Mouse (Mus musculus) mouse trophoblast stem cell (cell line): ENCODE measurements at regions not wholly inside any gene's neighbourhood (a gene's known extent, or its start where the extent isn't known, plus 50 kb on each side); places are given as distances from the start of the nearest gene placed in this dataset.

ENCODE experiments used
- in situ Hi-C, 2 experiments: fragments of 300-500 bp; cut with MseI, MboI; formaldehyde crosslinking; loops; 2 replicates in 1 of 2; 3 replicates in 1 of 2; pipeline ENCODE4 v1.15.1; 2025

GRCm38 (mm10) chr13:101017041-101017440 lies 183.8 kb upstream of the Slc30a5 start:
- in situ Hi-C loops, result no loop called here

DNA sequence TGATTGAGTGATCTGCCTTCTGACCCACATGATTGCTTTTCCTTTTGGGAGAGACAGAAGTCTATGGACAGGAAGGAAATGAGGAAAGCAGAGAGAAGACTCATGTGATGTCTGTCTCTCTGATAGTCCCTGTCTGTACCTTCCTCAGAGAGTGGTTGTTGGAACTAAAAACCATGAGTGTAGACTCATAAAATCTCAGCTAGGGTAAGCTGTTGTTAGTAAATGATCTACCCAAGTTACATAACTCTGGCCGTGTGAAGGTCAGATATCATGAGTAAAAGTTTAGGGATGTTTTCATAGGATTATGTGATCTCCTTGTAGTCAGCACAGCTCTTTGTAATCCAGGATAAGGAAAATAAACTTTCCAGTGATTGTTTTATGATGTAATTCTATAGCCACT lies 183.0 kb upstream of the Slc30a5 start:
- in situ Hi-C loops, result no loop called here

DNA sequence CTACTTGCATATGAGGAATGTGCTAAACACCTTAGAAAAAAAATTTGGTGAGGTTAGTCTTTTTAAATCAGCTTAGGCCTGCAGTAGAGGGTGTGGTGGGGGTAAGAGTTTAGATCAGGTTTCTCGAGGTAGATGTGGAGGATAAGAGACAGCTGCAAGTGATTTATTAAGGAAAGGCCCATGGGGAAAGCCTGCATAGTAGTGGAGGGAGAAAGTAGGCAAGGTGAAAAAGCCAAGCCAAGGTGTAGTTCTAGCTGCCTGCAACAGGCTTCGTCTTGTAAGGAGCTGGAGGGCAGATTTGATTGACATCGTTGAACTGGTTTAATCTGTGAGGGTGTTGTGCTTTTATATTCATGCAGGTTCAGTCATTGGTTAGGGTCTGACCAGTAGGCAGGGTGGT lies 182.2 kb upstream of the Slc30a5 start:
- in situ Hi-C loops, result no loop called here

DNA sequence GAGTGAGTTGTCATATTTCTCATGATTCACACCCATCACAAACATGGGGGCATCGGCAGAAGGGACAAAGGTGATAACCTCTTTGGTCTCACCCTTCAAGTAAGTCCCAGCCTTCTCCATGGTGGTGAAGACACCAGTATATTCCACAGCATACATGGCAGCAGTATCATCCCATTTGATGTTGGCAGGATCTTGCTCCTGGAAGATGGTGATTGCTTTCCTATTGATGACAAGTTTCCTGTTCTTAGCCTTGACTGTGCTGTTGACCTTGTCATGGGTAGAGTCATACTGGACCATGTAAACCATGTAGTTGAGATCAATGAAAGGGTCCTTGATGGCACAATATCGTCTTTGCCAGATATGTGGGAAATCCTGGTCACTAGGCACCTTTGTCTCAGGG lies 180.4 kb upstream of the Slc30a5 start:
- in situ Hi-C loops, result no loop called here

GRCm38 (mm10) chr13:100990646-100991045 lies 157.4 kb upstream of the Slc30a5 start:
- in situ Hi-C loops, result no loop called here

GRCm38 (mm10) chr13:100988671-100989531 lies 155.7 kb upstream of the Slc30a5 start:
- in situ Hi-C loops, result no loop called here

- in situ Hi-C loops, result no loop called here
Measured at GRCm38 (mm10) chr13:100988116-100988515, 154.9 kb upstream of the Slc30a5 start.

DNA sequence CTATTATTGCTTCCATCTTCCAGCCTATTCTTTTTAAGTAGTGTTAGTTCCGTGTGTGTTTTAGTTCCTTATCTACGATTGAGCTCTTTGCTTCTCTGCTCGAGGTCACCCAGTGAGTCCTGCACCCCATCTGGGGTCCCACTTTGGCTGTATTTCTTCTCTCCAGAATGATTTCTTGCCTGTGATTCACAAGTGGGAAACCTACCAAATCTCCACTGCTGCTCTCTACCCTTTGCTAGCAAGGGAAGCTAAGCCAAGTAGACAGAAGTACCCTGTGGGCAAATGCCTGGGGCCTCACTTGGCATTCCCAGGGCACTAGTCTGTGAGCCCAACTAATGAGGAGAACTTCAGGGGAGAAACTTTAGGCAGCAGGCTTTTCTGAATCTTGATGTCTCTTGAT lies 142.5 kb upstream of the Slc30a5 start:
- in situ Hi-C loops, result no loop called here

DNA sequence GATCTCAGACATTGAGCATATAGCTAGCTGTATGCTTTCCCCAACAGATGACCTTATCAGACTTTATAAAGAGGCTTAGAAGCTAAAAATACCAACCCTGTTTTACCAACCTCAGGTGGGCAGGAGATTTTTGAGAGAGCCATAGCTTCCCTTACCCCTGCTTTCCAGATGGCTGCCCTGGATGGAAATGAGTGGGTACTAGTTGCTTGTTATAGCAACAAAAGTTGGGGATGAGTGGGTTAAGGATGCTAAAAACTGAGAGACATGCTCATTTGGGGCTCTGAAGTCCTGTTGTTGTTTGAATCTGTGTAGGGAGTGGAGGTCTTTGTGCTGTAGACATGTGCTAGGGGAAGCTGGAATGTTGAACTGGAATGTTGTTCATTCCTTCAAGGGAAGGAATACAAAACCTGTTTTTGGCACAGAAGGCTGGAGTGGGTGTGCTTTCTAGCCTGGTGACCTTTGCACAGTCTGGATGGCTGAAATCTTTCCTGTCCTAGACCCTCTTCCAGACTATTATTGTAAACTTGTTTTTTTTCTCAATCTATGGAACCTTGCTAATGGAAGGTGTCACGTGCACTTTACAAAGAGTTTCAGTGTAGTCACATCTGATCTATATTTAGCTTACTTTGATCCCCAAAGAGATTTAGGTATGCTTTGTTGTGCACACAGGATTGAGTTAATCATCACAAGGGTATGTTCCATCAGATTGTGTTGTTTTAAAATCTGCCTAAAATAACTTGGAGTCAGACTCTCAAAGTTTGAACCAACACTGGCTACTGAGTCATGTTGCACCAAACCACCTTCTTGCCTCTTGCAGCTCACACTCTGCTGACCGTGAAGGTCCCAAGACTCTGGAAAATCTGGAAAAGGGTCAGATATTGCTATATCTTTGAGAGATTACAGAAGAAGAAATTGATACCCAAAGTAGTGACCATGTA lies 138.1 kb upstream of the Slc30a5 start:
- in situ Hi-C loops, result no loop called here

DNA sequence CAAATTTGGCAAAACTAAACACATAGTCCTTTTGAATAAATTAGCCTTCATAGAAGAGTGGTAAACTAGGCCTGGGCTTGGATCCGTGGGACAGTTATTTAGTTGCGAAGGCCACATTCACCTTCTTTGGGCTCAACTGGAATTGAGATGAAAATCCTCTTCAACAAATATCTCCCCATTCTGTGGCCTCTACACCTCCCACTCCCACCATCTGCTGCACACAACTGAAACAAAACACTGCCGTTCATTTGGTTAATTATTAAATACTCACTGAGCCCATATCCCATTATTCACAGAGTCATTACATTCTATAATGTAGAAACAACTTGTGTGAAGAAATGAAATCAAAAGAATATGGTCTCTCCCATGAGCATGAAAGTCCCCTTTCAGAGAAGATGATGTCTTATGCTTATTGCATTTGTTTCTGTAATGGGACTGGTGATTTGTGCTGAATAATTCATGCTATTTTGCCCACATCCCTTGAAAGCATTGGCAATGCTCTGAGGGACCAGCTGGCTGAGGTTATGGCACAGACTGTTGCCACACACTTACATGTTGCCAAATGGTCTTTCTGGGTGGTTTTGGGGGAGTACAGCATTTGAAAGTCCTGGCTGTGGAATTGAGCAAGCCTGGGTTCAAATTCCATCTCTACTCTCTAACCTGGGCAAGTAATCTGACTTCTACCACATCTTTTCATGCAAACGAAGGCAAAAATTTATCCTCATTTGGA lies 129.7 kb upstream of the Slc30a5 start:
- in situ Hi-C loops, result no loop called here

DNA sequence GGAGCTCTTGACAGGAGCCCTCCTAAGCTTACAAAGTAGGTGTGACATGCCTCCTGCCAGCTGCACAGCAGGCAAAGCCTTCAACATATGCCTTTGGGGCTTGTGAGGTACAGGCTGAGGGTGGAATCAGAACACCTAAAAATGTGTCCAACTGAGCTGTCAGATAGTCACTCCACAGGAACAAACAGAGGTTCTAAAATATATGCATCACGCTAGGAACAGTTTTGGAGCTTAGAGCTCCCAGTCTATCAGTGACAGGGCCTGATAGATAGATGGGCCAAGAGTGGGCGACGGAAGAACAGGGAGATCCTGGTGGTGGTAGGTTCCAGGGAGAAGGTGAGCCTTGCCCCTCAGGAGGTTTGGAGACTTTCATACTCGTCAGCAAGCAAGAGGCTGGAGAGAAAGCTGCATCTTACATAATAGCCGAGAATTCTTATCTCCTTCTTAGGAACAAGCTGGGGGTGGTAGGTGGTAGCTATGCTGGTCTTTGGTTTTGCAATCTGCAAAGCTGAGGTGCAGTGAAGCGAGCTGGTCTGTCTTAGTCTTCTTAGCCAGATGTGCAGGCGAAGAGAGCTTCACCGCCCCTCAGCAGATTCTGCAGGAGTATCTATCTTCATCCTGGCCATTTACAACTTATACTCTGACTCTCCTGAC lies 121.5 kb upstream of the Slc30a5 start:
- in situ Hi-C loops, result no loop called here

- in situ Hi-C loops, result no loop called here
Measured at GRCm38 (mm10) chr13:100954106-100954505, 120.9 kb upstream of the Slc30a5 start.

- in situ Hi-C loops, result no loop called here
Measured at GRCm38 (mm10) chr13:100951185-100951508, 117.9 kb upstream of the Slc30a5 start.

- in situ Hi-C loops, result no loop called here
Measured at GRCm38 (mm10) chr13:100950348-100951184, 117.3 kb upstream of the Slc30a5 start.

- in situ Hi-C loops, result no loop called here
Measured at GRCm38 (mm10) chr13:100943206-100943848, 110.1 kb upstream of the Slc30a5 start.

DNA sequence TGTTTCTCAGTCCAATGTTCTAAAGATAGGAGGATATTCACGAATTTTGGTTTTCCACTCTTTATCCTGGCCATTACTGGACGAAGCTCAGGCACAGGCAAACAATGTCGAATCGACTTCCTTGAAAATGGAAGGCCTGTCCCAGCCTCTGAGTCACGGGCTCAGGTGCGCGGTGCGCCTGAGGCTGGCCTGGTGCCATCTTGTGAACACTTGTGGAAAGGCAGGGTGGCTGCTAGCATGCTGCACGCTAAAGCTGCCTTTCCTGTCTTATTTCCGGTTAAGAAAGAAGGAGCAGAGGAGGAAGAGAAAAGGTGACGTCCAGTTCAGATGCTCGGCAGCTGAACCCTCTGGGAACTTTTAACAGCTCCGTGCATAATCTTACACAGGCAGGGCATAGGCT lies 107.6 kb upstream of the Slc30a5 start:
- in situ Hi-C loops, result no loop called here

DNA sequence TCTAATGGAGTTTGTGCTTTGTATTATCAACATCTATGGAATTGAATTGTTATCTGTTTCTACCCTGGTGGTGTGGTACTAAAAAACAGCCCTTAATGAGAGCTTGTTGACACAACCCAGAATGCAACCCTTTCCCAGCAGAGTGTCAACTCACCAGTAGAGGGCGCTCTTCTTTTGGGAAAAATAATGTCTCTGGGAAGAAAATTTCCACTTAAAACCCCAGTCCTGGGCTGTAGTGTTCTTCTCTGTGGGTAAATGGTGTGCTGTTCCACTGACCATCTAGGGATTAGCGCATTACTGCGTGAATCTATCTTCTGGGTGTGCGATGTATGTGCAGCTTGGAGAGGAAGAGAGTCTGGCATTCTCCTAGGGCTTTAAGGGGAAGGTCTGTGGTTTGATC lies 106.5 kb upstream of the Slc30a5 start:
- in situ Hi-C loops, result no loop called here

DNA sequence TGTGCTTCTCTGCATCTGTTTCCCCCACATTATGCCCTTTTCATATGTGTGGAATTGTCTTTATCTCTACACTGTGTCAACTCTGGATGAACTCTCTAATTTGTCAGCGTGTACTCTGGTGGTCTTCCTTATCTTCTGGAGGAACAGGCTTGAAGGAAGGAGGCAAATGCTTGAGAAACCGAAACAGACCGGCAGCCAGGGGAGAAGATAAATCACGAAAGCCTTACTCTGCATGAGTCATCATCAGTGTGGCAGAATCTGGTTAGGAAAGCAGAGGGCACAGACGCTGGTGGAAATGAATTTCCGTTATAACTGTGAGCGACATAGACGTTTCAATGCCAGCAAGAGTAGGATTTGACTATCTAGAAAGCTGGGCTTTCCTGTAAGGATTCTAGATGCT lies 100.0 kb upstream of the Slc30a5 start:
- in situ Hi-C loops, result no loop called here

GRCm38 (mm10) chr13:100899566-100899965 lies 66.3 kb upstream of the Slc30a5 start:
- in situ Hi-C loops, result no loop called here

GRCm38 (mm10) chr13:100893871-100894270 lies 60.6 kb upstream of the Slc30a5 start:
- in situ Hi-C loops, result no loop called here
